Mouse (Mus musculus) ES-Bruce4 (cell line): ENCODE measurements around the gene Scnn1a.

Experiments
- EP300 ChIP-seq: IDR thresholded peaks from 2 replicates; pipeline ENCODE4 v1.6.1; 2011; ENCODE audit warnings: low read depth, low read length; ENCODE audit not compliant: insufficient read depth
- POLR2A ChIP-seq: IDR thresholded peaks from one replicate; pipeline ENCODE4 v1.8.1; 2011; ENCODE audit warnings: low read length; ENCODE audit not compliant: insufficient read depth

DNA sequence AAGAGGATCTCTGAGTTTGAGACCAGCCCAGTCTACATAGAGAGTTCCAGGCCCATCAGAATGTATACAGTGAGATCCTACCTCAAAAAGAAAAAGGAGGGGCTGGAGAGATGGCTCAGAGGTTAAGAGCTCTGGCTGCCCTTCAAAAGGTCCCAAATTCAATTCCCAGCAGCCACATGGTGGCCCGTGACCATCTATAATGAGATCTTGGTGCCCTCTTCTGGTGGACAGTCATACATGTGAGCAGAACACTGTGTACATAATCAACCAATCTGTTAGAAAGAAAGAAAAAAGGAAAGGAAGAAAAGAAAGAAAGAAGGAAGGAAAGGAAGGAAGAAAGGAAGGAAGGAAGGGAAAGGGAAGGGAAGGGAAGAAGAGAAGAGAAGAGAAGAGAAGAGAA is 45.7 kb downstream of the Scnn1a start:
- TF ChIP-seq EP300 = no peak
- no peak for TF ChIP-seq POLR2A
